Mouse (Mus musculus) small intestine, adult 2 months (tissue): ENCODE measurements around the gene Abca8b.

ENCODE experiments used
- CTCF ChIP-seq: fragments of 200-500 bp; IDR thresholded peaks from 2 replicates; pipeline ENCODE4 v1.5.1; 2012; ENCODE audit warnings: low read depth, mild to moderate bottlenecking, control low read depth, inconsistent platforms, low read length, moderate library complexity, mixed read lengths; ENCODE audit not compliant: insufficient replicate concordance, insufficient read length; ENCODE audit errors: extremely low read depth
- POLR2A ChIP-seq: fragments of 200-500 bp; IDR thresholded peaks from 2 replicates; pipeline ENCODE4 v1.6.1; 2012; ENCODE audit warnings: low read depth, mild to moderate bottlenecking, control low read depth, inconsistent platforms, low read length, moderate library complexity

DNA sequence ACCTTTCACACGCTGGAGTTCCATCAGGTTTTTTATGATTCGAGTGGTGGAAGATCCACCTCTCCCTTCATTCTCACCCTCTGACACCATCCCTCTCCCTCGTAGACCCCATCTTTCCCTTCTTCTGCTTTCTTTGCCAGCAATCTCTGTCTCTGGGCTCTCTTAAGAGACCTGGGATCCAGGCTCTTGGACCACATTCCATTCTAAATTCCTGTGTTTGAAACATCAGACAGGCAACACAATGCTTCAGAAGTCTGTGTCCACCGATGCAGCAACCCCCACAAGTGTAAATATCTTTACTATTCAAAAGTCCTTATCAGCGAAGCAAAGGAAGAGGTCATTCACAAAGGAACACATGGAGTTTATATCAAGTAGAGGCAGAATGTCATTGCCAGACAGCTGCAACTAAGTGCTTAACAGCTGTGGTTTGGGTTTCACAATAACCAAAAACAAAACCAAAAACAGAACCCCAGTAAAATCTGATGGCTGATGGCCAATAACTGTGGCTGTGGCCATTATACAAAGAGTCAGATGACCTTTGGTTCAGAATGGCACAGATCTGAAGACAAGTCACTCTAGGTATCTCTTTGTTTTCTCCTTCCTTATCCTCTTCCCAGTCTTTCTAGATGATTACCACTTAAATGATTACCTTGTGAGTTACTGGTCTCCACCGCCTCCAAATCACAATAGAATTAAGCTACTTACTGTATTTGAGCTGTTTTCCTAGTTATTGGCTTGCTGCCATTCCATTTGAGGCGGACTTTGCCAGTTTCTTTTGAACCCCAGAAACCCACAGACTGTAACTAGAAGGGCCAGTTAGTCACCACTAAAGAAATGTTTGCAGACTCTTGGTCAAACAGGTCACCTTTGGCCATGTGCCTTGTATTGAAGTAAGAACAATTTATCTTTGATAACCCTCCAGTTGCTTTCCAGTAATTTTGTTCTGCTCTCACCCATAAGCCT lies 68.6 kb downstream of the Abca8b start:
- TF ChIP-seq POLR2A, result no peak
- TF ChIP-seq CTCF, result no peak
